Mouse (Mus musculus) frontal cortex, postnatal 25 days (tissue): Measurements from ENCODE around the gene Tmem89.

Source experiments
- DNase-seq, 2 experiments: peaks; one replicate each; pipeline ENCODE4 v3.0.0; 2022; ENCODE audit warnings: low spot score in 2 of 2

Gene Tmem89

DNA sequence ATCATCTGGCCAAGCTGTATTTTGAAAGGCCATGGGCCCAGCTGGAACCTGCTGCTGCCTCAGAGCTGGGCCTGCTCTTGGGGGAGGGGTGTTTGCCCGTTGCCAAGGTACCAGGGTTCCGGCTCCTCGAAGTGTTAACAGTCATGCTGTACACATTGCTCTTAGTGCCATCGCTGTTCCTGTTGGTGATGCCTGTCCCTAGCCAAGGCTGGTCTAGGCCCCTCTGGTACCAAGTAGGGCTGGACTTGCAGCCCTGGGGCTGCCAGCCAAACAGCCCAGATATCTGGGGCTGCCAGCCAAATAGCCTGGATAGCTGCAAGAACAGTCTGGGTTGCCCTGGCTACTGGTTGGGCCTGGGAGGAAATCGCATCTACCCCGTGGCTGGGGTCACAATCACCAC, at the start of gene Tmem89:
Tmem89 (plus strand) TSS at position 129 of the 400 bp plus-strand sequence.
- peak in 1 of 2 experiments; percentile 21 for DNase-seq

- no peak for DNase-seq
Measured at GRCm38 (mm10) chr9:108912308-108912707, 2.1 kb upstream of the Tmem89 start.

GRCm38 (mm10) chr9:108913161-108913560, 1.3 kb upstream of the Tmem89 start:
- no peak for DNase-seq

DNA sequence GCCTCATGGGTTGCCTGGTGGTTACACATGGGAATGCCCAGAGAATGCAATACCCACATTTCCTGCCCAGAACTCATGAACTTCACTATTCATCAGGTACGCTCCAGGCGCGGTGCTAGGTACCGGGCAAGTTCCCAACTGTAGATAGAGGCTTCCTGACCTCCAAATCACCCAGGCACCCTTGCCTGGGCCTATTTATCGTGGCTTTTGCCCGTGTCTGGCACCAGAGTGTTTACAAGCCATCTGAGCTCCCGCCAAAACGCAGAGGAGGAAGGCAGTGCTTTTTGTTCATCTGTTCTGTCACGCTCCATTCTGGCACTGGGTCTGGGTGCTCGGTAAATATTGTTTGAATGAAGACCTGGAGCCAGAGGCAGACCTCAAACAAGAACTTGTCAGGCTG, 798 bp upstream of the Tmem89 start:
- DNase-seq, result no peak

DNA sequence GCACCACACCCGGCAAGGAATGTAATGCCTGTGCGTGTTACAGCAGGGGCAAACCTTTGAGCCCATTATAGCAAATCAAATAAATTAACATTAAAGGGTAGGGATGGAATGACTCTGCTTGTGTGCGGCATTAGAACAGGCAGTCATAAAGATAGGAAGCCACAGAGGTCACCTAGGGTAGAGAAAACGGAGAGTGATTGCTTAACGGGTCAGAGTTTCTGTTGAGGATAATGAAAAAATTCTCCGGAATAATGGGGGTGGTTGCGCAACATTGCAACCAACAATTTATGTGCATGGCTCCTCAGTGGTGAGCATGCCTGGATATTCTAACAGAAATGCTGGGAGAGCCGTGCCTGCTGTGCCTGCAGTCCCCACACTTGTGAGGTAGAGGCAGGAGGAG, 11.5 kb downstream of the Tmem89 start:
- DNase-seq, result no peak

- DNase-seq, result no peak
Measured at GRCm38 (mm10) chr9:108928424-108928823, 14.0 kb downstream of the Tmem89 start.

GRCm38 (mm10) chr9:108935991-108936390, 21.6 kb downstream of the Tmem89 start:
- DNase-seq, result no peak

DNA sequence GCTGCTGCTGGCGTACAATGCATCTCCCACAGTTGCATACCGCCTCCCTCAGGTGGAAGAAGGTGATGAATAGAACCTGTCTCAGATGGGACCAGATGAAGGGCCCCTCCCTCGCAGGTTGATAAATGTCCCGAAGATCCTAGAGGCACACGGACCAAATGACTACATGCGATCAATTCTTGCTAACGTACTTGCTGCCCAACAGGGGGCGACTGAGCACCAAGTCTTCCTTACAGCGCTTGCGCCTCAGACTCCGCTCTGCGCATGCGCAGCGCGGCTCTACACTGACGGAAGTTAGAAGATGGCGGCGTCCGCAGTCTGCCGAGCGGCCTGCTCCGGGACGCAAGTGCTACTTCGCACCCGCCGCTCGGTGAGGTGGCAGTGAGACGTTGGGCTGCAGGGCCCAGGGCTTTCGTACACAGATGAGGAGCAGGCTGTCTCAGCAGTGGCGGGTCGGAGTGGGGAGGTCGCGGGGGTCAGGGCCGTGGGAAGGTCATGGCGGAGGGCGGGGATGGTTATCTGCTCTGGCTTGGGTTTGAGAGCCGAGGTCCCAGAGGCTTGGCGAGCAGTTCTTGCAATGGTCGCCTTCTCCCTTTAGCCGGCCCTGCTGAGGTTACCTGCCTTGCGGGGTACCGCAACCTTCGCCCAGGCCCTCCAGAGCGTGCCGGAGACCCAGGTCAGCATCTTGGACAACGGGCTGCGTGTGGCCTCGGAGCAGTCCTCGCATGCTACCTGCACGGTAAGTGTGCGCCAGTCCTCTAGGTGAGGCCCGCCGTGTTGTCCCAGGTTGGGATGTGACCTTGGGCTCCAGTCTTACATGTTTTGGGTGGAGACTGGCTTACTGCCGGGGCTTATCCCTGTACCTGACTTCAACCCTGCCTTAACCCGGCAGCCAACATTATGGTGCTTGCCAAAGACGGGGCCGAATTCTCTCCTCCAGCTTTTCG, 22.3 kb downstream of the Tmem89 start, which contains the start of gene Uqcrc1:
Uqcrc1 (plus strand) TSS at position 216 of the 947 bp plus-strand sequence.
- DNase-seq, result peak; percentile 92 to 94

GRCm38 (mm10) chr9:108945111-108945510, 30.7 kb downstream of the Tmem89 start:
- DNase-seq, result no peak

DNA sequence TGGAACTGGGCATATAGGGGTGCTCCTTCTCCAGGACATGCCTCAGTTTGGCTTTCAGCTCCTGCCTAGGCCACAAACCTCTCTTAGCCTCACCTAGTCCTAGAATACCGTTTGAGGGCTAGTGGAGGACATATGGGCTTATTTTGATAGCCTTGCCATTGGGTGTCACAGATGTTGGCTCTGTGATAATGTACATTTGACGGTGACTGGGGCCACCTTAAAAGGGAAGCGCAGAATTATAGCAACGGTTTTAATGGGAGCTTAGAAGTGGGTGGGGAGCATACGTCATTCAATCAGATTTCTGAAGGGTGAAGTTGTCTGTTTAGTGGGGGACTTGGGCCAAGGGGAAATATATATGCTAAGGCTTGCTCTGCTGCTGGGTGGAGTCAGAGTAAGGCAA, 31.2 kb downstream of the Tmem89 start:
- no peak for DNase-seq

DNA sequence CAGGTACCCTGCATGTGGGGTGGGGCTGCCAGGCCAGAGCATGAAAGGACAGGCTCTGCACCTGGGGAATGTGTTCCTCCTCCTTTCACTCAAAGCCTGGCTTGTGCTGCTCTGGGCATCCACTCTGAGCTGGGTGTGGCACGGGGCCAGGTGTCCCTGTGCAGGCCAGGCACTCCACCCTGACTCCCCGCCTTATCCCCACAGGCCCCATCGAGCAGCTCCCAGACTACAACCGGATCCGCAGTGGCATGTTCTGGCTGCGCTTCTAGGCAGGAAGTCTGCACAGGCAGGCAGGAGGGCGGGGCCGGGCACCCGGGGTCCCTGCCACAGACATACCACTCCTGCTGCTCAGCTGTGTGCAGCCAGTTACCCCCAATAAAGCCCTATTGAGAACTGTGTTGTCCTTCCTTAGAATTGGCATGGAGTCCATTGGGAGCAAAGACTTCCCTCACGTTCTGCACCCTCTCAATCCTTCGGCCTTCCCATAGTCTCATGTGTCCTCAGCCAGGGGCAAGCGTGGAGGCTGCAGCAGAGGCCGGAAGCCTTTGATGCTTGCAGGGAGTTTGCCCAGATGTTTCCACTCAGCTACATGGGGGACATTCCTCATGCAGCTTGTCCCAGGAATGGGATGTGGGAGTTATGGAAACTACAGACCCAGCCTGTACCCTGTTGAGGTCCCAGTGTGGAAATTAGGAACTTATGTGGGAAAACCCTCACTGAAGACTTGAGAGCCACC, 35.0 kb downstream of the Tmem89 start:
- DNase-seq, result no peak

GRCm38 (mm10) chr9:108949967-108950728, 35.7 kb downstream of the Tmem89 start:
- no peak for DNase-seq

DNA sequence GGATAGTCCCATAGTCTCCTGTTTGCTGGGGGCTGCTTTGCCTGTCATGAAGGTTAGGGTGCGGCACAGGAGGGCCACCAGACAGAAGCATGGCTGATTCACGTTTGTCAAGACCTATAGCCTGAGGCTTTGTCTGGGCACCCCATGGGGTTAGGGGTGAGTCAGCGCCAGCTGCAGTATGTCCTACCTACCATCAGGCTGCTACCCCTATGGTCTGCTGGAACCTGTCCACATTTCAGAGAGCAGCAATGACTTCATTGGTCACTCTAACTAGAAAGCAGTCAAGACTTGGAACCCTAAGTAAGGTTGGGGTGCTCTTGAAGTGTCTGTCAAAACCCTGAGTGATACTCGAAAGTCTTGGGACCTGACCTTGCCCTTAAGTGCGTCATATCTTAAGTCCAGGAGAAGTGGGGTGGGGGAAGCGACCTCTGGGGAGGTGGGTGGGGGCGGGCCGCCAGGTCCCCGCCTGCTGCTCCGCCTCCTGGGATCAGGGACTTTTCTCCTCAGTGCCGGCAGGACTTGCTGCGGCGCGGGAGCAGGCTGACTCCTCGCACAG, 38.7 kb downstream of the Tmem89 start, which contains the start of gene Col7a1:
Col7a1 (plus strand) TSS at position 506 of the 556 bp plus-strand sequence.
- no peak for DNase-seq

DNA sequence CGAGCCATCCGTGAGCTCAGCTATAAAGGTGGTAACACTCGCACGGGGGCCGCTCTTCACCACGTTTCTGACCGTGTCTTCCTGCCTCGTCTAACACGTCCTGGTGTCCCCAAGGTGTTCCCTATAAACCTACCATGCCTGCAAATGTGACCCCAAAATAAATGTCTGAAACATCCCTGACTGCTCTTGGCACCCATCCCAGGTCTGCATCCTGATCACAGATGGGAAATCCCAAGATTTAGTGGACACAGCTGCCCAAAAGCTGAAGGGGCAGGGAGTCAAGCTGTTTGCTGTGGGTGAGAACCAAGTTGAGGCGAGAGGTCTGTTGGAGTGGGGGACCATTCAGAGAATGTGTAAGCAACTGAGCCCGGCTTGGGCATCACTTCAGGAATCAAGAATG, 40.8 kb downstream of the Tmem89 start:
- DNase-seq, result no peak

- DNase-seq, result no peak
Measured at GRCm38 (mm10) chr9:108955846-108956245, 41.4 kb downstream of the Tmem89 start.

DNA sequence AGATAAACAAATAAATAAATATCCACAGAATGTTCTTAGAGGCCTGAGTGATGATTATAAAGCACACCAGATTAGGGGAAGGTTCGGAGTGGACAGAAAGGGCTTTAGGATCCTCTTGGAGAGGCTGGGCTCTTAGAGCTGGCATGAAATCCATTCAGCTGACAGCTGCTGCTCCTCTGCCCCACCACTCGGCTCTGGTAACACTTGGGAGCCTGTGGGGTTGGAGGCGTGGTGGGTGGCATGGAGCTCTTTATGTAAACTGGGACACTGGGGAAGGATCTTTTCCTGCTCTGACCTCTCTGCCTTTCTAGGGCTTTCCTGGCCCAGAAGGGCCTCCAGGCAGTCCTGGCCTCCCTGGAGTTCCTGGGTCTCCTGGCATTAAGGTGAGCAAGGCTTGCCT, 49.2 kb downstream of the Tmem89 start:
- DNase-seq, result no peak

DNA sequence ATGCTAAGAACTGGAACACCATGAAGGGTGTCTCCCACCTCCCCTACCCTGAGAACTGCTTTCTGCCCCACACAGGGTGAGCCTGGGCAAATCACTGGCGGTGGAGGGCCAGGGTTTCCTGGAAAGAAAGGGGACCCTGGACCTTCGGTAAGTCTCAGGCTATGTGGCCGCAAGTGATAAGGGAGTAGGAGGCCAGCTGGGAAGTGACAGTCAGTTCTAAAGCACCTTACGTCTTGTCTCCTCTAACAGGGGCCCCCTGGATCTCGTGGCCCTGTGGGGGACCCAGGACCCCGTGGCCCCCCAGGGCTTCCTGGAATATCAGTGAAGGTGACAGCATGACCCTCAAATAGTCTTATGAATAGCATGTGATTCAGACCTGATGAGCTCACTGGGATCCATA, 49.9 kb downstream of the Tmem89 start:
- no peak for DNase-seq
